ENCODE assay signal across 13 mouse cellular contexts in the genomic region with DNA sequence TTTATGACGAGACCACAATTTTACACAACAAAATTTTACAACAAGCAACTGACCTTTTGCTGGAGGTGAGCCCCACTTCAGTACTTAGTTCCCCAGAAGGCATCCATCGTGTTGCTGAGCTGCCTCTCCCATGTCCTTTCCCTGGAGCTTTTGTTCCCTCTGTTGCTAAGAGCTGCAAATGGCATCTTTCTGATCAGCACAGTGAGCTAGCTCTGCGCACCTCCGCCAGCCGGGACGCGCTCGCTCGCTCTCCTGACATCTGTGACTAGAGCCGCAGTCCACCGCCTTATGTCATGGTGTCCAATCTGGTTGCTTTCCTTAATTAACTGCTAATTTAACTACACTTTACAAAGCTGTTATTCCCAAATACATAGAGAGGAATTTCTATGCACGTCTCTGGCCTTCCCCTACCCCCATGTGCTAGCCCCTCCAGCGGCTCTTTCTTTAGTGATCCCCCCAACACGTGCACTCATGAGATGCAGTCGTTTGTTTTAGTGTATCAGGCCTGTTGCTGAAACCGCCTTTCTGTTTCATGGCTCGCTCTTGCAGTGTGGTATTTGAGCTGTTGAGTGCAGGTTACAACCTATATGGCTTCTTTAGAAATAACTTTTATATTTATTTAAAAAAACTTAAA.
DNase-seq lines count a peak whose midpoint lies in the region; ATAC-seq lines count a peak whose summit lies in the region.
"Had no signal": no experiment of that assay in that cellular context is flagged by ENCODE, and none has a peak within 500 bp of the region (broad histone marks: within the 10 kb centered on the region; RNA-seq: fewer than 3 reads in every experiment).

No protein-coding gene starts in this region.

- peak; percentile 61 for ATAC-seq in hindbrain, embryonic 16.5 days
- ATAC-seq in neural tube, embryonic 12.5 days (ENCODE audit: low FRiP score, low read depth): peak; percentile 83
- no peak for ATAC-seq in intestine, embryonic 16.5 days

- no peak overlapping the region; the same call in 1 of the 2 replicates for H3K4me2 ChIP-seq in hindbrain, embryonic 16.5 days (ENCODE audit: low read length)
- peak overlapping the region; percentile 30; the same call in 1 of the 2 replicates for H3K4me2 ChIP-seq in neural tube, embryonic 12.5 days (replicated peaks)
- H3K4me2 ChIP-seq in intestine, embryonic 16.5 days (ENCODE audit: low read depth, low read length): no peak overlapping the region

- H3K9ac ChIP-seq in hindbrain, embryonic 16.5 days (ENCODE audit: low read depth, low read length): no peak overlapping the region
- no peak overlapping the region for H3K9ac ChIP-seq in neural tube, embryonic 12.5 days
- no peak overlapping the region for H3K9ac ChIP-seq in intestine, embryonic 16.5 days (ENCODE audit: low read depth, low read length)

- peak overlapping the region; percentile 82 for H3K27ac ChIP-seq in forebrain, embryonic 10.5 days
- H3K27ac ChIP-seq in hindbrain, embryonic 16.5 days (ENCODE audit: low read depth, low read length): no peak overlapping the region
- 0 out of 2 replicates have a peak overlapping the region, but pooled peaks have one; percentile 7 for H3K27ac ChIP-seq in neural tube, embryonic 12.5 days
- no peak overlapping the region for H3K27ac ChIP-seq in intestine, embryonic 16.5 days (ENCODE audit: low read length)
- H3K27ac ChIP-seq: kidney, postnatal 0 days had no signal

- H3K4me1 ChIP-seq in forebrain, embryonic 10.5 days: peaks cover 92% of the 10 kb centered on the region
- peaks cover 21% of the 10 kb centered on the region for H3K4me1 ChIP-seq in hindbrain, embryonic 16.5 days (ENCODE audit: control insufficient read depth, insufficient read depth, low read depth, low read length)
- H3K4me1 ChIP-seq in neural tube, embryonic 12.5 days: peaks cover 43% of the 10 kb centered on the region
- peaks cover 28% of the 10 kb centered on the region for H3K4me1 ChIP-seq in intestine, embryonic 16.5 days (ENCODE audit: control insufficient read depth, insufficient read depth, low read length)

- no peaks in the 10 kb centered on the region for H3K9me3 ChIP-seq in forebrain, embryonic 10.5 days
- no peaks in the 10 kb centered on the region for H3K9me3 ChIP-seq in hindbrain, embryonic 16.5 days (ENCODE audit: control insufficient read depth, low read length)
- H3K9me3 ChIP-seq in neural tube, embryonic 12.5 days: no peaks in the 10 kb centered on the region
- H3K9me3 ChIP-seq in intestine, embryonic 16.5 days (ENCODE audit: control insufficient read depth, low read length): no peaks in the 10 kb centered on the region

- no peaks in the 10 kb centered on the region for H3K27me3 ChIP-seq in forebrain, embryonic 10.5 days (ENCODE audit: poor library complexity, severe bottlenecking)
- H3K27me3 ChIP-seq in hindbrain, embryonic 16.5 days (replicated peaks; ENCODE audit: control insufficient read depth, insufficient read depth, low read length): no peaks in the 10 kb centered on the region
- no peaks in the 10 kb centered on the region for H3K27me3 ChIP-seq in neural tube, embryonic 12.5 days (replicated peaks)
- no peaks in the 10 kb centered on the region for H3K27me3 ChIP-seq in intestine, embryonic 16.5 days (replicated peaks; ENCODE audit: control insufficient read depth, insufficient read depth, low read length)

- intact Hi-C loops in gastrocnemius, postnatal 14 days (cut with DNase I; ENCODE audit: low total_unique reads): loop anchor here (10.0 kb wide), 1 partner anchor 85 kb away; no protein-coding TSS in a partner anchor

- peak overlapping the region; percentile 19; the same call in 1 of the 2 replicates for H3K4me3 ChIP-seq in forebrain, embryonic 10.5 days
- no peak overlapping the region for H3K4me3 ChIP-seq in hindbrain, embryonic 16.5 days (ENCODE audit: low read length)
- H3K4me3 ChIP-seq in neural tube, embryonic 12.5 days: no peak overlapping the region
- H3K4me3 ChIP-seq in intestine, embryonic 16.5 days (ENCODE audit: low read length): no peak overlapping the region

- WGBS in forebrain, embryonic 10.5 days: 43% methylated on average over 17 of the region's 17 CpGs
- WGBS in hindbrain, embryonic 16.5 days: 22% methylated on average over 17 of the region's 17 CpGs
- WGBS in neural tube, embryonic 12.5 days: 27% methylated on average over 17 of the region's 17 CpGs
- WGBS in intestine, embryonic 16.5 days: 83% methylated on average over 17 of the region's 17 CpGs

- peaks cover 33% of the 10 kb centered on the region for H3K36me3 ChIP-seq in forebrain, embryonic 10.5 days (replicated peaks)
- H3K36me3 ChIP-seq in hindbrain, embryonic 16.5 days (ENCODE audit: control insufficient read depth, insufficient read depth, low read length): peaks cover 5% of the 10 kb centered on the region
- peaks cover 7% of the 10 kb centered on the region; the same call in 1 of the 2 replicates for H3K36me3 ChIP-seq in neural tube, embryonic 12.5 days
- peaks cover 12% of the 10 kb centered on the region for H3K36me3 ChIP-seq in intestine, embryonic 16.5 days (ENCODE audit: control insufficient read depth, insufficient read depth, low read length)

- peak; percentile 81 for DNase-seq in embryo, embryonic 10 days (ENCODE audit: low spot score)
- no peak for DNase-seq in embryo, embryonic 9.5 days (ENCODE audit: extremely low spot score)
- peak; percentile 73 for DNase-seq in forebrain, embryonic 10.5 days (ENCODE audit: extremely low spot score, low spot score)
- DNase-seq in gastrocnemius, postnatal 14 days: no peak
- no peak for DNase-seq in left cerebral cortex, adult 9 months (ENCODE audit: low spot score in 2 of 2)
- DNase-seq: adrenal gland, postnatal 10 days; cerebellum, adult 8-10 months; heart, postnatal 14 days; right cerebral cortex, postnatal 14 days had no signal

Comparison
In these comparisons a context has a peak if more than half of its experiments do, and no peak if none do; other contexts are left out.
1. DNase-seq: peak in embryo, embryonic 10 days (single experiment) and forebrain, embryonic 10.5 days (single experiment); none in embryo, embryonic 9.5 days (single experiment), gastrocnemius, postnatal 14 days (single experiment) and left cerebral cortex, adult 9 months (0 of 2).
2. H3K27ac ChIP-seq: peak in forebrain, embryonic 10.5 days (single experiment) and neural tube, embryonic 12.5 days (single experiment); none in hindbrain, embryonic 16.5 days (single experiment) and intestine, embryonic 16.5 days (single experiment).